Mouse (Mus musculus): Measurements from ENCODE around the gene Slu7. TPM values are rescaled to one million over a fixed set of nuclear protein-coding genes. Genes with fewer than 3 reads are reported as not detected.

The Slu7 gene
- polyA plus RNA-seq, 1 experiment from 2014 or later, result 73.5 TPM

- Histone ChIP-seq H3K36me3 (no peaks in the 10 kb centered on the region), H3K9me3 (no peaks in the 10 kb centered on the region), H3K27ac (replicated peaks) (no peak overlapping the region), H3K4me2 (replicated peaks) (no peak overlapping the region), H3K27me3 (peaks cover 6% of the 10 kb centered on the region), H3K4me1 (peaks cover 6% of the 10 kb centered on the region; the same call in 1 of the 2 replicates), H3K9ac (replicated peaks) (no peak overlapping the region), H3K4me3 (no peak overlapping the region)
- WGBS, result 39% methylated on average over 7 of the region's 7 CpGs
- no peak for ATAC-seq (ENCODE audit: low FRiP score, low read depth)
These were observed 36.9 kb upstream of the Slu7 start for GRCm38 (mm10) chr11:43396672-43397071.

GRCm38 (mm10) chr11:43399297-43399696 is 34.2 kb upstream of the Slu7 start:
- Histone ChIP-seq H3K9ac (replicated peaks) (no peak overlapping the region), H3K4me2 (replicated peaks) (no peak overlapping the region), H3K4me1 (peaks cover 6% of the 10 kb centered on the region; the same call in 1 of the 2 replicates), H3K4me3 (no peak overlapping the region), H3K27me3 (peaks cover 6% of the 10 kb centered on the region), H3K27ac (replicated peaks) (no peak overlapping the region), H3K36me3 (no peaks in the 10 kb centered on the region), H3K9me3 (no peaks in the 10 kb centered on the region)
- 43% methylated on average over 4 of the region's 4 CpGs for WGBS
- ATAC-seq (ENCODE audit: low FRiP score, low read depth), result no peak

- 89% methylated on average over 1 of the region's 1 CpGs for WGBS
- ATAC-seq (ENCODE audit: low FRiP score, low read depth), result no peak
- H3K36me3 ChIP-seq, result no peaks in the 10 kb centered on the region
These were observed 33.4 kb upstream of the Slu7 start for GRCm38 (mm10) chr11:43400131-43400530.

GRCm38 (mm10) chr11:43404150-43404807 is 29.3 kb upstream of the Slu7 start:
- 87% methylated on average over 15 of the region's 15 CpGs for WGBS
- H3K27ac ChIP-seq (replicated peaks), result no peak overlapping the region

More at GRCm38 (mm10) chr11:43400131-43400530, 33.4 kb upstream of the Slu7 start:
- Histone ChIP-seq H3K4me1 (peaks cover 6% of the 10 kb centered on the region; the same call in 1 of the 2 replicates), H3K4me3 (no peak overlapping the region), H3K4me2 (replicated peaks) (no peak overlapping the region), H3K9me3 (peaks cover 4% of the 10 kb centered on the region; the same call in 1 of the 2 replicates), H3K9ac (replicated peaks) (no peak overlapping the region), H3K27ac (replicated peaks) (no peak overlapping the region), H3K27me3 (peaks cover 6% of the 10 kb centered on the region)

GRCm38 (mm10) chr11:43408888-43409287 is 24.7 kb upstream of the Slu7 start:
- no peak for ATAC-seq (ENCODE audit: low FRiP score, low read depth)
- no peak overlapping the region for H3K9ac ChIP-seq (replicated peaks)
- H3K4me1 ChIP-seq, result no peaks in the 10 kb centered on the region
- peaks cover 4% of the 10 kb centered on the region; the same call in 1 of the 2 replicates for H3K9me3 ChIP-seq
- H3K4me3 ChIP-seq, result no peak overlapping the region
- H3K4me2 ChIP-seq (replicated peaks), result no peak overlapping the region
- H3K27me3 ChIP-seq, result no peaks in the 10 kb centered on the region; the same call in 1 of the 2 replicates
- H3K27ac ChIP-seq (replicated peaks), result no peak overlapping the region
- H3K36me3 ChIP-seq, result no peaks in the 10 kb centered on the region
- 85% methylated on average over 2 of the region's 2 CpGs for WGBS

More at GRCm38 (mm10) chr11:43404150-43404807, 29.3 kb upstream of the Slu7 start:
- Histone ChIP-seq H3K4me3 (no peak overlapping the region), H3K9me3 (peaks cover 4% of the 10 kb centered on the region; the same call in 1 of the 2 replicates), H3K36me3 (no peaks in the 10 kb centered on the region), H3K27me3 (no peaks in the 10 kb centered on the region), H3K4me1 (no peaks in the 10 kb centered on the region), H3K9ac (replicated peaks) (no peak overlapping the region), H3K4me2 (replicated peaks) (no peak overlapping the region)
- ATAC-seq (ENCODE audit: low FRiP score, low read depth), result no peak

GRCm38 (mm10) chr11:43410291-43410690 is 23.3 kb upstream of the Slu7 start:
- 76% methylated on average over 7 of the region's 7 CpGs for WGBS

GRCm38 (mm10) chr11:43411413-43411812 is 22.1 kb upstream of the Slu7 start:
- 6% methylated on average over 1 of the region's 1 CpGs for WGBS
- Histone ChIP-seq H3K36me3 (no peaks in the 10 kb centered on the region), H3K9ac (replicated peaks) (no peak overlapping the region), H3K4me3 (no peak overlapping the region), H3K4me1 (no peaks in the 10 kb centered on the region), H3K9me3 (no peaks in the 10 kb centered on the region), H3K27ac (replicated peaks) (no peak overlapping the region), H3K4me2 (replicated peaks) (no peak overlapping the region), H3K27me3 (no peaks in the 10 kb centered on the region; the same call in 1 of the 2 replicates)
- ATAC-seq (ENCODE audit: low FRiP score, low read depth), result peak; percentile 35; the same call in 1 of the 2 replicates

More at GRCm38 (mm10) chr11:43410291-43410690, 23.3 kb upstream of the Slu7 start:
- H3K9ac ChIP-seq (replicated peaks), result no peak overlapping the region
- no peak overlapping the region for H3K4me3 ChIP-seq
- no peak overlapping the region for H3K4me2 ChIP-seq (replicated peaks)
- no peaks in the 10 kb centered on the region for H3K36me3 ChIP-seq
- ATAC-seq (ENCODE audit: low FRiP score, low read depth), result no peak
- no peaks in the 10 kb centered on the region for H3K9me3 ChIP-seq
- no peaks in the 10 kb centered on the region; the same call in 1 of the 2 replicates for H3K27me3 ChIP-seq
- H3K27ac ChIP-seq (replicated peaks), result no peak overlapping the region
- H3K4me1 ChIP-seq, result no peaks in the 10 kb centered on the region

- WGBS, result 23% methylated on average over 14 of the region's 14 CpGs
These were observed 20.6 kb upstream of the Slu7 start for GRCm38 (mm10) chr11:43412771-43413451.

GRCm38 (mm10) chr11:43417201-43417600 is 16.3 kb upstream of the Slu7 start:
- Histone ChIP-seq H3K27me3 (no peaks in the 10 kb centered on the region), H3K4me3 (no peak overlapping the region), H3K4me2 (replicated peaks) (no peak overlapping the region), H3K9ac (replicated peaks) (no peak overlapping the region), H3K27ac (replicated peaks) (no peak overlapping the region), H3K4me1 (no peaks in the 10 kb centered on the region; the same call in 1 of the 2 replicates), H3K36me3 (no peaks in the 10 kb centered on the region), H3K9me3 (no peaks in the 10 kb centered on the region)
- ATAC-seq (ENCODE audit: low FRiP score, low read depth), result peak; percentile 56; the same call in 1 of the 2 replicates
- WGBS, result 43% methylated on average over 7 of the region's 7 CpGs

More at GRCm38 (mm10) chr11:43412771-43413451, 20.6 kb upstream of the Slu7 start:
- no peaks in the 10 kb centered on the region for H3K36me3 ChIP-seq
- no peak overlapping the region for H3K27ac ChIP-seq (replicated peaks)
- no peak overlapping the region for H3K9ac ChIP-seq (replicated peaks)
- no peaks in the 10 kb centered on the region; the same call in 1 of the 2 replicates for H3K27me3 ChIP-seq
- H3K9me3 ChIP-seq, result no peaks in the 10 kb centered on the region
- H3K4me1 ChIP-seq, result no peaks in the 10 kb centered on the region; the same call in 1 of the 2 replicates
- no peak overlapping the region for H3K4me3 ChIP-seq
- ATAC-seq (ENCODE audit: low FRiP score, low read depth), result peak; percentile 34; the same call in 1 of the 2 replicates
- no peak overlapping the region for H3K4me2 ChIP-seq (replicated peaks)

GRCm38 (mm10) chr11:43424386-43424785 is 9.2 kb upstream of the Slu7 start:
- Histone ChIP-seq H3K9me3 (peaks cover 2% of the 10 kb centered on the region; the same call in 1 of the 2 replicates), H3K4me3 (no peak overlapping the region), H3K4me2 (replicated peaks) (no peak overlapping the region), H3K36me3 (no peaks in the 10 kb centered on the region), H3K9ac (replicated peaks) (no peak overlapping the region), H3K4me1 (peaks cover 7% of the 10 kb centered on the region; the same call in 1 of the 2 replicates), H3K27me3 (no peaks in the 10 kb centered on the region), H3K27ac (replicated peaks) (no peak overlapping the region)
- 70% methylated on average over 5 of the region's 5 CpGs for WGBS
- ATAC-seq (ENCODE audit: low FRiP score, low read depth), result no peak

GRCm38 (mm10) chr11:43425166-43425709 is 8.3 kb upstream of the Slu7 start:
- H3K9ac ChIP-seq (replicated peaks), result no peak overlapping the region
- 91% methylated on average over 9 of the region's 9 CpGs for WGBS
- peak; percentile 23; the same call in 1 of the 2 replicates for ATAC-seq (ENCODE audit: low FRiP score, low read depth)
- H3K27me3 ChIP-seq, result no peaks in the 10 kb centered on the region
- H3K4me2 ChIP-seq (replicated peaks), result peak overlapping the region; percentile 55
- H3K9me3 ChIP-seq, result peaks cover 2% of the 10 kb centered on the region; the same call in 1 of the 2 replicates
- H3K27ac ChIP-seq (replicated peaks), result no peak overlapping the region
- H3K4me3 ChIP-seq, result peak overlapping the region; percentile 61; the same call in 1 of the 2 replicates
- peaks cover 7% of the 10 kb centered on the region; the same call in 1 of the 2 replicates for H3K4me1 ChIP-seq
- no peaks in the 10 kb centered on the region for H3K36me3 ChIP-seq

Measured in midbrain, embryonic 12.5 days (tissue).